7 mouse cellular contexts compared by ENCODE assay signal in genomic region chr9:47407007-47407670, GRCm38 (mm10).
DNase-seq lines count a peak whose midpoint lies in the region; ATAC-seq and TF ChIP-seq lines count a peak whose summit lies in the region.

No protein-coding gene starts in this region.

- H3K4me3 ChIP-seq in C2C12 (ENCODE audit: insufficient read depth, poor library complexity, severe bottlenecking), result no peak overlapping the region
- H3K4me3 ChIP-seq in hindbrain, embryonic 12.5 days, result no peak overlapping the region
- H3K4me3 ChIP-seq in limb, embryonic 12.5 days (replicated peaks), result no peak overlapping the region

- H3K27ac ChIP-seq in hindbrain, embryonic 12.5 days, result no peak overlapping the region
- no peak overlapping the region for H3K27ac ChIP-seq in limb, embryonic 12.5 days

- CTCF ChIA-PET in Patski (lab: Charles Lee), result interaction anchor here (1.5 kb wide), 1 partner anchor 11 kb away, joined by 3 read pairs; no protein-coding TSS in a partner anchor

- ATAC-seq in Patski, result peak; percentile 84
- 0 out of 2 replicates have a peak, but pooled peaks have one; percentile 52 for ATAC-seq in hindbrain, embryonic 12.5 days (ENCODE audit: low FRiP score)
- ATAC-seq in limb, embryonic 12.5 days (ENCODE audit: insufficient number of reproducible peaks, insufficient read depth, low FRiP score, low TSS enrichment, low read depth), result peak; percentile 65; the same call in 1 of the 2 replicates

- POLR2A ChIA-PET in Patski (lab: Charles Lee), result interaction anchor here (0.6 to 1.1 kb wide), 2 partner anchors 16 to 17 kb away, joined by 3 to 4 read pairs; no protein-coding TSS in a partner anchor

- H3K4me2 ChIP-seq in hindbrain, embryonic 12.5 days (replicated peaks), result no peak overlapping the region
- no peak overlapping the region; the same call in 1 of the 2 replicates for H3K4me2 ChIP-seq in limb, embryonic 12.5 days

- H3K79me3 ChIP-seq in C2C12 (ENCODE audit: low read depth), result no peaks in the 10 kb centered on the region

- DNase-seq in Patski (ENCODE audit: low read depth, low spot score), result peak; percentile 96
- peak; percentile 66 for DNase-seq in frontal cortex, postnatal 10 days (ENCODE audit: low spot score in 2 of 2)
- DNase-seq in skeletal muscle tissue, adult 2 months (ENCODE audit: low read depth, low spot score), result peak; percentile 7
- DNase-seq in thymus, adult 18-20 months, result no peak

- H3K27me3 ChIP-seq in C2C12 (ENCODE audit: control insufficient read depth, insufficient read depth, insufficient read length), result peaks cover 11% of the 10 kb centered on the region
- no peaks in the 10 kb centered on the region for H3K27me3 ChIP-seq in Patski
- peaks cover 16% of the 10 kb centered on the region for H3K27me3 ChIP-seq in hindbrain, embryonic 12.5 days
- peaks cover 52% of the 10 kb centered on the region for H3K27me3 ChIP-seq in limb, embryonic 12.5 days

- no peaks in the 10 kb centered on the region for H3K79me2 ChIP-seq in C2C12 (ENCODE audit: control insufficient read depth, insufficient read depth)

- WGBS in hindbrain, embryonic 12.5 days, result 28% methylated on average over 7 of the region's 7 CpGs
- WGBS in limb, embryonic 12.5 days, result 21% methylated on average over 7 of the region's 7 CpGs

- H3K9me3 ChIP-seq in hindbrain, embryonic 12.5 days (replicated peaks), result no peaks in the 10 kb centered on the region
- no peaks in the 10 kb centered on the region for H3K9me3 ChIP-seq in limb, embryonic 12.5 days

- H3K4me1 ChIP-seq in hindbrain, embryonic 12.5 days, result peaks cover 41% of the 10 kb centered on the region
- H3K4me1 ChIP-seq in limb, embryonic 12.5 days (replicated peaks), result peaks cover 54% of the 10 kb centered on the region

- no peak overlapping the region for H3ac ChIP-seq in C2C12 (ENCODE audit: control insufficient read depth, insufficient read length, low read depth)

- in situ Hi-C loops in Patski (cut with MboI; ENCODE audit: low pct_unique_long_range_greater_than_20kb), result no loop called here

- no peaks in the 10 kb centered on the region for H3K36me3 ChIP-seq in C2C12 (ENCODE audit: control insufficient read depth, insufficient read depth)
- no peaks in the 10 kb centered on the region for H3K36me3 ChIP-seq in hindbrain, embryonic 12.5 days
- no peaks in the 10 kb centered on the region for H3K36me3 ChIP-seq in limb, embryonic 12.5 days

- no peak for TF ChIP-seq CTCF in C2C12 (IDR thresholded peaks at IDR 0.05; ENCODE audit: control insufficient read depth, insufficient read depth, insufficient read length)
- TF ChIP-seq CTCF in Patski (IDR thresholded peaks at IDR 0.05), result no peak

- no peak overlapping the region for H3K9ac ChIP-seq in hindbrain, embryonic 12.5 days
- no peak overlapping the region for H3K9ac ChIP-seq in limb, embryonic 12.5 days (replicated peaks)

TF ChIP-seq in C2C12, 6 proteins besides CTCF, POLR2A, EP300 and RAD21:
- peak; percentile 24 for TF ChIP-seq USF1 (IDR thresholded peaks at IDR 0.05; ENCODE audit: low read depth)
- TF ChIP-seq MYOG (IDR thresholded peaks at IDR 0.05; ENCODE audit: control insufficient read depth, extremely low read depth, insufficient read length), result no peak
- peak; percentile 72 for TF ChIP-seq MYOD1 (IDR thresholded peaks at IDR 0.05; ENCODE audit: control insufficient read depth, insufficient read length, low read depth)

Comparison
In these comparisons a context has a peak if more than half of its experiments do, and no peak if none do; other contexts are left out.
1. DNase-seq: peak in Patski (single experiment), frontal cortex, postnatal 10 days (2 of 2) and skeletal muscle tissue, adult 2 months (single experiment); none in thymus, adult 18-20 months (0 of 2).
2. Peak in every context shown above with its lines, with median percentiles within 50 percentile points of each other: ATAC-seq.